Mouse (Mus musculus) embryonic facial prominence, embryonic 14.5 days (tissue): ENCODE data around the gene Mindy1. TPM values are rescaled to one million over a fixed set of nuclear protein-coding genes. Genes with fewer than 3 reads are reported as not detected.

Experiments
- ATAC-seq: fragments of 200-750 bp; cut with Nextera tagmentation; 2 replicates; pipeline ENCODE4 v1.8.0; 2017; ENCODE audit warnings: low read depth, moderate number of reproducible peaks, moderate TSS enrichment
- DNase-seq: peaks from one replicate; pipeline ENCODE4 v3.0.0-alpha.2; 2015; ENCODE audit warnings: low spot score
- H3K27ac ChIP-seq: fragments of 300-500 bp; sonication (generic); replicated peaks from 2 replicates; pipeline ENCODE4 v1.5.1; 2014; ENCODE audit warnings: low read depth, mild to moderate bottlenecking, low read length, moderate library complexity
- H3K27me3 ChIP-seq: fragments of 300-500 bp; sonication (generic); replicated peaks from 2 replicates; pipeline ENCODE4 v1.6.1; 2014; ENCODE audit warnings: low read length; ENCODE audit not compliant: control insufficient read depth, insufficient read depth
- H3K36me3 ChIP-seq: fragments of 300-500 bp; sonication (generic); 2 replicates; pipeline ENCODE4 v1.6.1; 2014; ENCODE audit warnings: low read length, mixed read lengths; ENCODE audit not compliant: control insufficient read depth, insufficient read depth
- H3K4me1 ChIP-seq: fragments of 300-500 bp; sonication (generic); 2 replicates; pipeline ENCODE4 v1.6.1; 2014; ENCODE audit warnings: antibody characterized with exemption, low read length; ENCODE audit not compliant: control insufficient read depth, insufficient read depth
- H3K4me2 ChIP-seq: fragments of 300-500 bp; sonication (generic); 2 replicates; pipeline ENCODE4 v1.6.1; 2014; ENCODE audit warnings: low read depth, mild to moderate bottlenecking, low read length, moderate library complexity, mixed read lengths
- H3K4me3 ChIP-seq: fragments of 300-500 bp; sonication (generic); 2 replicates; pipeline ENCODE4 v1.5.1; 2014; ENCODE audit warnings: low read depth, mild to moderate bottlenecking, low read length
- H3K9ac ChIP-seq: fragments of 300-500 bp; sonication (generic); 2 replicates; pipeline ENCODE4 v1.6.1; 2014; ENCODE audit warnings: low read depth, mild to moderate bottlenecking, low read length, moderate library complexity, mixed read lengths
- H3K9me3 ChIP-seq: fragments of 300-500 bp; sonication (generic); 2 replicates; pipeline ENCODE4 v1.6.1; 2016; ENCODE audit warnings: low read length; ENCODE audit not compliant: control insufficient read depth
- WGBS: fragments of 180-500 bp; shearing (Covaris S2); extraction: QIAGEN DNeasy Blood & Tissue Kit; methylation state at CpG from one replicate; pipeline ENCODE4 v1.1.7; 2014; 5-methylcytosine and 5-hydroxymethylcytosine counted together
- polyA plus RNA-seq: library from polyadenylated mRNA; unstranded; fragments of >200 nt; fragmentation: Nextera tagmentation; extraction: Ambion mirVana; gene quantifications from 2 replicates; pipeline ENCODE4 v1.2.1, GENCODE M21; 2014

The Mindy1 gene
- polyA plus RNA-seq, 1 experiment from 2014 or later = 37.7 TPM

- H3K36me3 ChIP-seq = peaks cover 91% of the 10 kb centered on the region
- WGBS = 79% methylated on average over 4 of the region's 4 CpGs
Measured at GRCm38 (mm10) chr3:95261975-95262374, 19.2 kb upstream of the Mindy1 start.

GRCm38 (mm10) chr3:95263089-95263739 is 17.9 kb upstream of the Mindy1 start:
- 43% methylated on average over 11 of the region's 11 CpGs for WGBS
- H3K4me1 ChIP-seq = no peaks in the 10 kb centered on the region

More at GRCm38 (mm10) chr3:95261975-95262374, 19.2 kb upstream of the Mindy1 start:
- Histone ChIP-seq H3K4me3 (no peak overlapping the region), H3K4me2 (no peak overlapping the region), H3K27ac (no peak overlapping the region), H3K9ac (no peak overlapping the region), H3K9me3 (no peaks in the 10 kb centered on the region), H3K4me1 (no peaks in the 10 kb centered on the region), H3K27me3 (no peaks in the 10 kb centered on the region)
- DNase-seq (no peak), ATAC-seq (no peak)

GRCm38 (mm10) chr3:95264724-95265123 is 16.4 kb upstream of the Mindy1 start:
- Histone ChIP-seq H3K27ac (no peak overlapping the region), H3K4me2 (no peak overlapping the region), H3K9me3 (no peaks in the 10 kb centered on the region), H3K27me3 (no peaks in the 10 kb centered on the region), H3K9ac (no peak overlapping the region), H3K4me1 (no peaks in the 10 kb centered on the region), H3K4me3 (no peak overlapping the region), H3K36me3 (peaks cover 76% of the 10 kb centered on the region)
- no peak for ATAC-seq
- WGBS = 68% methylated on average over 1 of the region's 1 CpGs
- no peak for DNase-seq

More at GRCm38 (mm10) chr3:95263089-95263739, 17.9 kb upstream of the Mindy1 start:
- H3K4me2 ChIP-seq = no peak overlapping the region
- no peaks in the 10 kb centered on the region for H3K27me3 ChIP-seq
- H3K36me3 ChIP-seq = peaks cover 90% of the 10 kb centered on the region
- H3K9ac ChIP-seq = no peak overlapping the region
- DNase-seq (peak; percentile 57), ATAC-seq (no peak)
- no peaks in the 10 kb centered on the region for H3K9me3 ChIP-seq
- no peak overlapping the region for H3K4me3 ChIP-seq
- H3K27ac ChIP-seq = no peak overlapping the region

- 99% methylated on average over 3 of the region's 3 CpGs for WGBS
- ATAC-seq = no peak
Measured at GRCm38 (mm10) chr3:95266052-95266451, 15.1 kb upstream of the Mindy1 start.

GRCm38 (mm10) chr3:95267855-95268254 is 13.3 kb upstream of the Mindy1 start:
- Histone ChIP-seq H3K4me2 (no peak overlapping the region), H3K4me3 (no peak overlapping the region), H3K36me3 (peaks cover 47% of the 10 kb centered on the region), H3K27me3 (no peaks in the 10 kb centered on the region), H3K27ac (no peak overlapping the region), H3K9me3 (no peaks in the 10 kb centered on the region), H3K4me1 (no peaks in the 10 kb centered on the region), H3K9ac (no peak overlapping the region)
- ATAC-seq (no peak), DNase-seq (no peak)

More at GRCm38 (mm10) chr3:95266052-95266451, 15.1 kb upstream of the Mindy1 start:
- no peak for DNase-seq
- H3K4me2 ChIP-seq = no peak overlapping the region
- no peak overlapping the region for H3K4me3 ChIP-seq
- H3K27me3 ChIP-seq = no peaks in the 10 kb centered on the region
- H3K9me3 ChIP-seq = no peaks in the 10 kb centered on the region
- no peak overlapping the region for H3K27ac ChIP-seq
- H3K36me3 ChIP-seq = peaks cover 65% of the 10 kb centered on the region
- no peak overlapping the region for H3K9ac ChIP-seq
- H3K4me1 ChIP-seq = no peaks in the 10 kb centered on the region

GRCm38 (mm10) chr3:95269789-95270188 is 11.4 kb upstream of the Mindy1 start:
- 85% methylated on average over 5 of the region's 5 CpGs for WGBS
- Histone ChIP-seq H3K4me2 (no peak overlapping the region), H3K36me3 (peaks cover 35% of the 10 kb centered on the region), H3K9me3 (no peaks in the 10 kb centered on the region), H3K27me3 (no peaks in the 10 kb centered on the region), H3K4me1 (no peaks in the 10 kb centered on the region), H3K4me3 (no peak overlapping the region), H3K9ac (no peak overlapping the region), H3K27ac (no peak overlapping the region)
- DNase-seq = no peak
- no peak for ATAC-seq

- WGBS = 79% methylated on average over 12 of the region's 12 CpGs
- H3K4me1 ChIP-seq = no peaks in the 10 kb centered on the region
- no peaks in the 10 kb centered on the region for H3K9me3 ChIP-seq
- H3K4me3 ChIP-seq = no peak overlapping the region
- no peaks in the 10 kb centered on the region for H3K27me3 ChIP-seq
- H3K27ac ChIP-seq = no peak overlapping the region
- ATAC-seq (no peak), DNase-seq (no peak)
- H3K36me3 ChIP-seq = peaks cover 26% of the 10 kb centered on the region
- no peak overlapping the region for H3K4me2 ChIP-seq
- no peak overlapping the region for H3K9ac ChIP-seq
Measured at GRCm38 (mm10) chr3:95270766-95271364, 10.3 kb upstream of the Mindy1 start.

GRCm38 (mm10) chr3:95273471-95273870 is 7.7 kb upstream of the Mindy1 start:
- Histone ChIP-seq H3K9me3 (no peaks in the 10 kb centered on the region), H3K4me2 (no peak overlapping the region), H3K36me3 (0 out of 2 replicates have a peak, but pooled peaks cover 4% of the 10 kb centered on the region), H3K9ac (no peak overlapping the region), H3K27ac (no peak overlapping the region), H3K4me3 (no peak overlapping the region), H3K27me3 (no peaks in the 10 kb centered on the region), H3K4me1 (no peaks in the 10 kb centered on the region)
- DNase-seq = no peak
- 94% methylated on average over 5 of the region's 5 CpGs for WGBS
- no peak for ATAC-seq

- Histone ChIP-seq H3K27ac (no peak overlapping the region), H3K4me1 (no peaks in the 10 kb centered on the region), H3K9ac (no peak overlapping the region), H3K36me3 (0 out of 2 replicates have a peak, but pooled peaks cover 4% of the 10 kb centered on the region), H3K4me3 (no peak overlapping the region), H3K9me3 (no peaks in the 10 kb centered on the region), H3K27me3 (no peaks in the 10 kb centered on the region), H3K4me2 (no peak overlapping the region)
- ATAC-seq = no peak
- DNase-seq = no peak
- 98% methylated on average over 4 of the region's 4 CpGs for WGBS
Measured at GRCm38 (mm10) chr3:95274453-95274852, 6.7 kb upstream of the Mindy1 start.
